Mouse (Mus musculus) midbrain, embryonic 16.5 days (tissue): ENCODE results near the gene Rbm4b. TPM values are rescaled to one million over a fixed set of nuclear protein-coding genes. Genes with fewer than 3 reads are reported as not detected.

ENCODE experiments used
- ATAC-seq: fragments of 200-750 bp; cut with Nextera tagmentation; 2 replicates; pipeline ENCODE4 v1.8.0; 2017; ENCODE audit warnings: moderate TSS enrichment
- H3K27ac ChIP-seq: fragments of 300-500 bp; sonication (generic); 2 replicates; pipeline ENCODE4 v1.5.1; 2014; ENCODE audit warnings: mild to moderate bottlenecking, low read length, mixed read lengths
- H3K27me3 ChIP-seq: fragments of 300-500 bp; sonication (generic); 2 replicates; pipeline ENCODE4 v1.6.1; 2014; ENCODE audit warnings: low read depth, low read length, mixed read lengths; ENCODE audit not compliant: control insufficient read depth, insufficient read depth
- H3K36me3 ChIP-seq: fragments of 300-500 bp; sonication (generic); 2 replicates; pipeline ENCODE4 v1.6.1; 2014; ENCODE audit warnings: mild to moderate bottlenecking, low read length, moderate library complexity, mixed read lengths; ENCODE audit not compliant: control insufficient read depth, insufficient read depth
- H3K4me1 ChIP-seq: fragments of 300-500 bp; sonication (generic); 2 replicates; pipeline ENCODE4 v1.6.1; 2014; ENCODE audit warnings: mild to moderate bottlenecking, low read length, mixed read lengths; ENCODE audit not compliant: control insufficient read depth, insufficient read depth
- H3K4me2 ChIP-seq: fragments of 300-500 bp; sonication (generic); 2 replicates; pipeline ENCODE4 v1.6.1; 2014; ENCODE audit warnings: mild to moderate bottlenecking, low read length, mixed read lengths
- H3K4me3 ChIP-seq: fragments of 300-500 bp; sonication (generic); 2 replicates; pipeline ENCODE4 v1.5.1; 2014; ENCODE audit warnings: low read depth, mild to moderate bottlenecking, low read length, moderate library complexity, mixed read lengths
- H3K9ac ChIP-seq: fragments of 300-500 bp; sonication (generic); 2 replicates; pipeline ENCODE4 v1.6.1; 2014; ENCODE audit warnings: low read depth, low read length, mixed read lengths
- H3K9me3 ChIP-seq: fragments of 300-500 bp; sonication (generic); replicated peaks from 2 replicates; pipeline ENCODE4 v1.6.1; 2014; ENCODE audit warnings: mild to moderate bottlenecking, low read length, mixed read lengths; ENCODE audit not compliant: control insufficient read depth, poor library complexity, severe bottlenecking
- WGBS: fragments of 180-500 bp; shearing (Covaris S2); extraction: QIAGEN DNeasy Blood & Tissue Kit; methylation state at CpG from one replicate; pipeline ENCODE4 v1.1.7; 2014; 5-methylcytosine and 5-hydroxymethylcytosine counted together
- polyA plus RNA-seq: library from polyadenylated mRNA; unstranded; fragments of >200 nt; fragmentation: Nextera tagmentation; extraction: Ambion mirVana; gene quantifications from 2 replicates; pipeline ENCODE4 v1.2.1, GENCODE M21; 2015

Gene Rbm4b
- polyA plus RNA-seq, 1 experiment from 2014 or later = 149 TPM

DNA sequence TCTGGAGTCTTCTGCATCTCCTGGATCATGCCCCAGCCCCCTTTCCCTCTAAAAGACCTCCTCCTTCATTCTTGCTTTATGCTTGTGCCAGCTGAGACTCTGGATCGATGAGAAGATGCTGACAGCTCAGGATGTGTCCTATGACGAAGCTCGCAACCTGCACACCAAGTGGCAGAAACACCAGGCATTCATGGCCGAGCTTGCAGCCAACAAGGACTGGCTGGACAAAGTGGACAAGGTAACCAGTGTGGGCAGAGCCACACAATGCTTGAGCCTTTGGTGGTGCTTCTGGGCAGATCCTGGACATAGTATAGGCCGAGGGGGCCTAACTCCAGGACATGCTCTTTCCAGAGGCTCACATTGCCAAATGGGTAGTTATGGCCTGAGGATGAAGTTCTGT lies 16.5 kb upstream of the Rbm4b start:
- Histone ChIP-seq H3K27ac (no peak overlapping the region), H3K27me3 (no peaks in the 10 kb centered on the region), H3K4me1 (no peaks in the 10 kb centered on the region), H3K36me3 (peaks cover 54% of the 10 kb centered on the region), H3K4me3 (no peak overlapping the region), H3K4me2 (no peak overlapping the region), H3K9ac (no peak overlapping the region), H3K9me3 (no peaks in the 10 kb centered on the region)
- 92% methylated on average over 5 of the region's 5 CpGs for WGBS
- no peak for ATAC-seq

DNA sequence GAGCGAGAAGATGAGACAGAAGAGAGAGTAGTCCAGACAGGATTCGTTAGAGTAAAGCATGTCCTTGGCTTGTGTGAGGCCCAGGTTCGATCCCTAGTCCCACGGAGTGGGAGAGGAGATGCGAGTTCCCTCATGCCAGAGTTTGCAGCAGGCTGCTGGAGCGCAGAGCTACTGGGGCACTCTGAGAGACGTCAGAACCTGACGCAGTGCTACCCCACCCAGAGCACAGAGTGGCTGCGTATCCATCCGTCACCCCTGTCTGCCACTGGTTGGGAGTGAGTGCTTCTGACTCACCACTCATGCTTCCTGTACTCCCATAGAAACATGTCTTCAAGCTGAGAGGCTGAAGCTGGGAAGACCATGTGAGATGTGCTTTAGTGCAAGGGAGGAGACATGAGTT lies 14.8 kb upstream of the Rbm4b start:
- 85% methylated on average over 10 of the region's 10 CpGs for WGBS
- Histone ChIP-seq H3K4me2 (no peak overlapping the region), H3K27ac (no peak overlapping the region), H3K4me3 (no peak overlapping the region), H3K9me3 (no peaks in the 10 kb centered on the region), H3K9ac (no peak overlapping the region), H3K27me3 (no peaks in the 10 kb centered on the region), H3K4me1 (no peaks in the 10 kb centered on the region), H3K36me3 (peaks cover 63% of the 10 kb centered on the region)
- no peak for ATAC-seq

DNA sequence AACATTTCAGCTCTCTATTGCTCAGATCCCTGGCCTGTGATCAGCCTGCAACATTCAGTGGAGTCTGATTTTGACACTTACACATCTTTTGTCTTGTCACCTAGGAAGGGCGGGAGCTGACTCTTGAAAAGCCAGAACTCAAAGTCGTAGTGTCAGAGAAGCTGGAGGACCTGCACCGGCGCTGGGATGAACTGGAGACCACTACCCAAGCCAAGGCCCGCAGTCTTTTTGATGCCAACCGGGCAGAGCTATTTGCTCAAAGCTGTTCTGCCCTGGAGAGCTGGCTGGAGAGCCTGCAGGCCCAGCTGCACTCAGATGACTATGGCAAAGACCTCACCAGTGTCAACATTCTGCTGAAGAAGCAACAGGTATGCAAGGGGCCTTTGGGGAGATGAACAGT lies 14.1 kb upstream of the Rbm4b start:
- Histone ChIP-seq H3K27me3 (no peaks in the 10 kb centered on the region), H3K4me3 (no peak overlapping the region), H3K9me3 (no peaks in the 10 kb centered on the region), H3K36me3 (peaks cover 65% of the 10 kb centered on the region), H3K9ac (no peak overlapping the region), H3K4me2 (no peak overlapping the region), H3K27ac (no peak overlapping the region), H3K4me1 (no peaks in the 10 kb centered on the region)
- 93% methylated on average over 6 of the region's 6 CpGs for WGBS
- no peak for ATAC-seq

DNA sequence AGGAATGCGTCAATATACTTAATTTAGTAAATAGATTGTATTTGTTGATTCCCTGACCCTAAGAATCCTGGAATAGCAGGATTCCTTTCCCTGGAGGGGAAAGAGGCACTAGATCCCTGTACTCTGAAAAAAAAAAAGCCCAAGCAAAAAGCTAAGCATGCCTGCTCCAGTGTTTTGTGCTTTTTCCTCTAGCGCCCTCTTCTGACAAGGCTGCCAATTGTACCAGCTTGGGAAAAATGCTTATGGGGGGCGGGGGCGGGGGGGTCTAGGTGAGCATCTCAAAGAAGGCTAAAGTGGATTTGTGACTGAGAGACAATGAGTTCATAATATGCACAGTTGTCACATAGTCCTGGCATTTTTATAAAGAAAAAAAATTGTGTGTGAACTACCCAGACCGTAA lies 12.8 kb upstream of the Rbm4b start:
- Histone ChIP-seq H3K4me1 (no peaks in the 10 kb centered on the region), H3K4me3 (no peak overlapping the region), H3K9me3 (no peaks in the 10 kb centered on the region), H3K27me3 (no peaks in the 10 kb centered on the region), H3K4me2 (no peak overlapping the region), H3K36me3 (peaks cover 64% of the 10 kb centered on the region), H3K27ac (no peak overlapping the region), H3K9ac (no peak overlapping the region)
- ATAC-seq = no peak
- 38% methylated on average over 5 of the region's 5 CpGs for WGBS

DNA sequence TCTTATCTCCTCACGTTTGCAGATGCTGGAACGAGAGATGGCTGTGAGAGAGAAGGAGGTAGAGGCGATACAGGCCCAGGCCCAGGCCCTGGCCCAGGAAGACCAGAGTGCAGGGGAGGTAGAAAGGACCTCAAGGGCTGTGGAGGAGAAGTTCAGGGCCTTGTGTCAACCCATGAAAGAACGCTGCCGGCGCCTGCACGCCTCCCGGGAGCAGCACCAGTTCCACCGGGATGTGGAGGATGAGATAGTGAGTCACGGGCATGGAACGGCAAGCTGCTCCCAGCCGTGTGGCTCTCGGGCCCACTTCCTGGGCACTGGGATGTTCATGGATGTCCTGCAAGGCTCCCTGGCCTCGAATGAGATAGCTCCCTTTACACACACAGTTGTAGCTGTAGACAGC lies 12.3 kb upstream of the Rbm4b start:
- Histone ChIP-seq H3K4me1 (no peaks in the 10 kb centered on the region), H3K4me2 (no peak overlapping the region), H3K4me3 (no peak overlapping the region), H3K27ac (no peak overlapping the region), H3K36me3 (peaks cover 66% of the 10 kb centered on the region), H3K27me3 (no peaks in the 10 kb centered on the region), H3K9ac (no peak overlapping the region), H3K9me3 (no peaks in the 10 kb centered on the region)
- 85% methylated on average over 14 of the region's 14 CpGs for WGBS
- ATAC-seq = no peak

DNA sequence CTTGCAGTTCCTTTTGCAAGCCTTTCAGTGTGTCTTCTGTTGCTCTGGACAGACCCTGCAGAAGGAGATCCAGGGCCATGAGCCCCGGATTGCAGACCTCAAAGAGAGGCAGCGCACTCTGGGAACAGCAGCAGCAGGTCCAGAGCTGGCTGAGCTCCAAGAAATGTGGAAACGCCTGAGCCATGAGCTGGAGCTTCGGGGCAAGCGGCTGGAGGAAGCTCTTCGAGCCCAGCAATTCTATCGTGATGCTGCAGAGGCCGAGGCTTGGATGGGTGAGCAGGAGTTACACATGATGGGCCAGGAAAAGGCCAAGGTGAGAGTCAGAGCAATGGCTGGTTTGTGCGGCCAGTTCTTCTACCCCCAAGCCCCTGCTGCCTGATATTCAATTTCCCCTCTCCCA lies 11.2 kb upstream of the Rbm4b start:
- 62% methylated on average over 9 of the region's 9 CpGs for WGBS
- no peak overlapping the region for H3K9ac ChIP-seq
- ATAC-seq = no peak

DNA sequence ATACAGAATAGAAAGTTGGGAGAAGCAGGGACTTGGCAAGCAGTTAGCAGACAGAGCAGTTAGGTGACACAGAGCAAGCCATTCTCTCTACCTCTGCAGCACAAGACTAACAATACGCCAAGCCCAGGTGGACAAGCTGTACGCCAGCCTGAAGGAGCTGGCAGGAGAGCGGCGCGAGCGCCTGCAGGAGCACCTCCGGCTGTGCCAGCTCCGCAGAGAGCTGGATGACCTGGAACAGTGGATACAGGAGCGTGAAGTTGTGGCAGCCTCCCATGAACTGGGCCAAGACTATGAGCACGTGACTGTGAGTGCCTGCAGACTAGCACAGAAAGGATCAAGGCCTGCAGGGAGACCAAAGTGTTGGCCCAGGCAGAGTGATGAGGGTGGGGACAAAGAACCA lies 10.6 kb upstream of the Rbm4b start:
- Histone ChIP-seq H3K9me3 (no peaks in the 10 kb centered on the region), H3K4me1 (no peaks in the 10 kb centered on the region), H3K27ac (no peak overlapping the region), H3K9ac (no peak overlapping the region), H3K36me3 (peaks cover 59% of the 10 kb centered on the region), H3K4me3 (no peak overlapping the region), H3K4me2 (no peak overlapping the region), H3K27me3 (no peaks in the 10 kb centered on the region)
- WGBS = 93% methylated on average over 10 of the region's 10 CpGs
- ATAC-seq = no peak

More for the DNA sequence above, 11.2 kb upstream of the Rbm4b start:
- H3K27ac ChIP-seq = no peak overlapping the region
- no peaks in the 10 kb centered on the region for H3K9me3 ChIP-seq
- no peaks in the 10 kb centered on the region for H3K4me1 ChIP-seq
- H3K27me3 ChIP-seq = no peaks in the 10 kb centered on the region
- H3K4me2 ChIP-seq = no peak overlapping the region
- no peak overlapping the region for H3K4me3 ChIP-seq
- peaks cover 61% of the 10 kb centered on the region for H3K36me3 ChIP-seq

DNA sequence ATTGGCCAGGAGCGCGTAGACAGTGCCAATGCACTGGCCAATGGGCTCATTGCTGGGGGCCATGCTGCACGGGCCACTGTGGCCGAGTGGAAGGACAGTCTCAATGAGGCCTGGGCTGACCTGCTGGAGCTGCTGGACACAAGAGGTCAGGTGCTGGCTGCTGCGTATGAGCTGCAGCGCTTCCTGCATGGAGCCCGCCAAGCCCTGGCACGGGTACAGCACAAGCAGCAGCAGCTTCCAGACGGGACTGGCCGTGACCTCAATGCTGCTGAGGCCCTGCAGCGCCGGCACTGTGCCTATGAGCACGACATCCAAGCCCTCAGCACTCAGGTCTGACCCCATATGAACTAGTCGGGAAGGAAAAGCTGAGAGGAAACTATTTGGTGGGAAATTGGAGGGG lies 9.7 kb upstream of the Rbm4b start:
- no peak overlapping the region for H3K4me2 ChIP-seq
- H3K27ac ChIP-seq = no peak overlapping the region
- 87% methylated on average over 14 of the region's 14 CpGs for WGBS
- no peak overlapping the region for H3K9ac ChIP-seq
- H3K36me3 ChIP-seq = peaks cover 54% of the 10 kb centered on the region
- H3K27me3 ChIP-seq = no peaks in the 10 kb centered on the region
- H3K4me1 ChIP-seq = no peaks in the 10 kb centered on the region
- no peak for ATAC-seq
- H3K4me3 ChIP-seq = no peak overlapping the region
- no peaks in the 10 kb centered on the region for H3K9me3 ChIP-seq

DNA sequence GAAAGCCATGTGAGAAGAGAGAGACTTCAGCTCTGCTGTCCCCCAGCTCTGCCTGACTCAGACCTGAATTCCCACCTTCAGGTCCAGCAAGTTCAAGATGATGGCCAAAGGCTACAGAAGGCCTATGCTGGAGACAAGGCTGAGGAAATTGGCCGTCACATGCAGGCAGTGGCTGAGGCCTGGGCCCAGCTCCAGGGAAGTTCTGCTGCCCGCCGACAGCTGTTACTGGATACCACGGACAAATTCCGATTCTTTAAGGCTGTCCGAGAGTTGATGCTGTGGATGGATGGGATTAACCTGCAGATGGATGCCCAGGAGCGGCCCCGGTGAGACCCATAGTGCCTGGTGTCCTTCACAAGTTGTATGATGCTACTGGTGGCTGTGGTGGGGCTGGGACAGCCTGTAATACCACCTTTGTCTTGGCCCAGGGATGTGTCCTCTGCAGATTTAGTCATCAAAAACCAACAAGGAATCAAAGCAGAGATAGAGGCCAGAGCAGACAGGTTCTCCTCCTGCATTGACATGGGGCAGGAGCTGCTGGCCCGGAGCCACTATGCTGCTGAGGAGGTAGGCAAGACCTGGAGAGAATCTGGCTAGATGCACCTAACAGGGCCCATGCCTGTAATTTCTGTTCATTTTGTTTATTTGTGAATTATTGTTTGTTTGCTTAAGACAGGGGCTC lies 8.5 kb upstream of the Rbm4b start:
- 93% methylated on average over 9 of the region's 9 CpGs for WGBS
- H3K4me3 ChIP-seq = no peak overlapping the region
- ATAC-seq = no peak

More for the DNA sequence above, 8.5 kb upstream of the Rbm4b start:
- H3K27ac ChIP-seq = no peak overlapping the region
- no peaks in the 10 kb centered on the region for H3K9me3 ChIP-seq
- no peaks in the 10 kb centered on the region for H3K4me1 ChIP-seq
- H3K9ac ChIP-seq = no peak overlapping the region
- H3K4me2 ChIP-seq = no peak overlapping the region
- H3K36me3 ChIP-seq = peaks cover 54% of the 10 kb centered on the region
- H3K27me3 ChIP-seq = no peaks in the 10 kb centered on the region
